Mouse (Mus musculus) CD4-positive helper T cell, adult 2 months (primary cell): Measurements from ENCODE around the gene Tmem88b.
"Not testable (repeated sequence)": the region's sequence is repeated elsewhere in the genome, so short reads cannot be mapped to it uniquely, and the experiment has no call there.

ENCODE experiments used
- DNase-seq: peaks from one replicate; pipeline ENCODE4 v3.0.0-alpha.2; 2012; ENCODE audit warnings: low read depth, missing footprints, low spot score

The Tmem88b gene

GRCm38 (mm10) chr4:155760613-155761355, 24.9 kb downstream of the Tmem88b start, which contains the start of gene Atad3a:
Gene Atad3a (minus strand): TSS chr4:155761093.
- DNase-seq: peak; percentile 96

DNA sequence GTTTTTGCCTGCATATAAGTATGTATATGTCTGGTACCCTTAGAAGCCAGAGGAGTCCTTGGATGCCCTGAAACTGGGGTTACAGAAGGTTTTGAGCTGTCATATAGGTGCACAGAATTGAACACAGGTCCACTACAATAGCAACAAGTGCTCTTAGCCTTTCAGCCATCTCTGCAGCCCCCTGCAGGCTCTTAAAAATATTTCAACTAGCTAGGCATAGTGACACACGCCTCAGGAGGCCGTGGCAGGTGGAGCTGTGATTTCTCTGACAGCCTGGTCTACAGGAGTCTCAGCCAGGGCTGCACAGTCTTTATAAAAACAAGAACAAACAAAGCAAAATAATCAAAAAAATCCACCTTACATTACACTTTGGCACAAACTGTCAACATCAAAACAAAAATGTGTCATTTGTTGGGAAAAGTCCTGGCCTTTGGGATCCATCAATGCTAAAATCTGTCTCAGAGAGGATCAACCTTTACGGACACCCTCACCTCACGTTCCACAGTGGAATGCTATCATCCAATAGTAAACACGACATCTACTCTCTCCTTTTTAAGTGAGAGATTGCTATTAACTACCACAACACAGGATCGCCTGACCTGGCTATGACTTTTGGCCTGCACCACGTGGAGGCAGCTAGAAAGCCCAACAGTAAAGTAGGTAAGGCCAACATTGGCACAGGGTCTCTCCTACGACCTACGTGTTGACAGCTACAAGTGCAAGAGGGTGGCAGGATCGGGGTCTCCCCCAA, 25.6 kb downstream of the Tmem88b start:
- DNase-seq: peak; percentile 76

GRCm38 (mm10) chr4:155757011-155757410, 28.7 kb downstream of the Tmem88b start:
- DNase-seq: no peak

DNA sequence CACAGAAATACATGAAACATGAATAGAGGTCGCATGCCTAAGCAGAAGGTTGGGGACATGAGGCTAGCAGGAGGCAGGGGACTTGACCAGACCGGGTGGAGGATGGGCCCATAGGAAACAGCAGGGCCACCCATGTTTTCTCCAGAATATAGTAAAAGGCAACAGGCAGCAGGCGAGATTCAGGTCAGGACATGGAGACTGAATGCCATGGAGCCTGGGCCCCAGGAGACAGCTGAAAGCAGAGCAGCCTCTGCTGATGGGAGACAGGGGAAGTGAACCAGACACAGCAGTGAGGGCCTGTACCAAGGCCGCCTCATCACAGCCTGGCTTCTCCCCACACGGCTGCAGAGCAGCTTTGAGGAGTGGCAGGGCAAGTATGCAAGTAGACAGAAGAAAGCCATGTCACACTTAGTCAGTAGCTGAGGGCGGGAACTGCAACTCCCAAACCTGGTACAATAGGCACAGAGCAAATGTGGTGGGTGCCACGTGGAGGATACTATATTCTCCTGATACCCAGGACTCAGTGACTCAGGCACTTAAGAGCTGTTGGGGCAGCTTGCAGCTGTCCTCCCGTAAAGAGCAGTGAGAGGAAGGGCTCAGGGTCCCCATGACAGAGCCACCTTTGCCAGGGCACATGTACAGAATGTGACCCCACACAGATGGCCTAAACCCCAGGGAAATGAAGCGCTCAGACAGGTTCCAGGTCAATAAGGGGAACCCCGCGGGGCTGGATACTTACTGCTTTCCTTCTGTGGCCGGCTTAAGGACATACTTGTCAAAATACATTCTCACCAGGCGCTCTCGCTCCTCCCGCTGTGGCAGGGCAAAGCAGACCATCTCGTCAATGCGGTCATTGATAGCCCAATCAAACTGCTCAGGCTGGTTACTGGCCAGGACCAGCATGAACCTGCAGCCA, 38.8 kb downstream of the Tmem88b start:
- DNase-seq: no peak

GRCm38 (mm10) chr4:155746036-155746548, 39.6 kb downstream of the Tmem88b start:
- DNase-seq: no peak

DNA sequence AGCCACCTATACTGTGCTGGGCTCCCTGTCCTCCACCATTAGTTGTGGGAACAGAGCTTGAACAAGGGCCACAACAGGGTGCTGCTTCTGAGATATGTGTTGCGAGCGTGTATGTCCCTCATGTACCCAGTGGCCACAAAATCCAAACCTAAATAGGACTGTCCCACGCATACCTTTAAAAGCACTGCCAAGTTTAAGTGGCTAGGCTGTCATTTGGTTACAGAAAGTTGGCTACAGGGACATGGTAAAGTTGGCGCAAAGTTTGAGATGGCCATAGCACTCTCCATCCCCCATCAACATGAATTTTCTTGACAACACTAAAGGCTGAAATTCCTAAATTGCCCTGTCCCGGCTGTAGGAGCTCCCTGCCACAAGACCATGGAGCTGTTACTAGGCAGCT, 40.5 kb downstream of the Tmem88b start:
- no peak for DNase-seq

DNA sequence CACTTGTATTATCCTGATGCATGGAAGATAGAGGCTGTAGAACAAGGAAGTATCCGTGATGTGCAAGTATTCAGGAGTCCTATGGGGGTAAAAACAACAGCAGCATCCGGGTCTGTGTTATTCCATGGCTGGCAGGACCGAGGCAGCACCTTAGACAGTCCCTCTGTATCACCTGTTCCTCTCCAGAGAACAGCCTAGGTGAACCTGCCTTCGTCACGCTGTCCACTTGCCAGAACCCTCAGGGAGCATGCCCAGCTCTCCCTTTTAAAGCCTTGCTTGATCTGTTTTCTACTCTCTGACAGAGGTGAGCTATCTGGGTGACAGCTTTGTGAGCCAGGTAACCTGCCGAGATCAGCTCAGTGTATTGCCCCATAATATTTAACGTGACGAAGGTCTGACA, 41.2 kb downstream of the Tmem88b start:
- DNase-seq: no peak

DNA sequence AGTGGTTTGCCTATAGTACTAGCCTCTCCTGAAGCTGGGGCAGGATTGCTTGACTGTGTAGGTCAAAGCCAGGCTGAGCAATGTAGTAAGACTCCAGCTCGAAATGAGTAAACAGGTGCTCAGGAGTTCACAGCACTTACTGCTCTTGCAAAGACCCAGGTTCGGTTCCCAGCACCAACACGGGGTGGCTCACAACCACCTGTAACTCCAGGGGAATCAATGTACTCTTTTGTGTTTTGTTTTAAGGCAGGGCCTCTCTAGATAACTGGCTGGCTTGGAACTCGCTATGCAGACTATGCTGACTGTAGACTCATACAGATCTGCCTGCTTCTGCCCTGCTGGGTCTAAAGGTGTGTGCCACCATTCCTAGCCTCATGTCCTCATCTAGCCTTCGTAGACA, 43.0 kb downstream of the Tmem88b start:
- no peak for DNase-seq

DNA sequence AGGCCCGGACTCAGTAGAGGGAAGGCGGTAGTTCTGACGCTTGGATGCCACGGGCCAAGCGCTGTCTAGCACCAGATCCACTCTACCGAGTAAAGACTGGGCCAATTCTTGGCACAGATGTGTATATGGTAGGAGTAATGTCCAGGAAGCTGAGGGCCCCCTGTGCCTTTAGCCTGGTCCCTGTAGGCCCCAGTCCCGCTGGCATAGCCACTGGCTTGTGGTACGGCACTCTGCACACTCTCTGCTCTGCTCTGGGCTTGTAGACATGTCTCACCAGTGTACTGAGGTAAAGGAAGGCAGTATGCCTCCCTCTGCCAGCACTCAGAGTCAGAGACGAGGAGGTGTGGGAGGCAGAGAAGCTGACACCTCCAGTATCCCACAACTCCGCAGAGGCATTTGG, 45.0 kb downstream of the Tmem88b start:
- not testable (repeated sequence) for DNase-seq

DNA sequence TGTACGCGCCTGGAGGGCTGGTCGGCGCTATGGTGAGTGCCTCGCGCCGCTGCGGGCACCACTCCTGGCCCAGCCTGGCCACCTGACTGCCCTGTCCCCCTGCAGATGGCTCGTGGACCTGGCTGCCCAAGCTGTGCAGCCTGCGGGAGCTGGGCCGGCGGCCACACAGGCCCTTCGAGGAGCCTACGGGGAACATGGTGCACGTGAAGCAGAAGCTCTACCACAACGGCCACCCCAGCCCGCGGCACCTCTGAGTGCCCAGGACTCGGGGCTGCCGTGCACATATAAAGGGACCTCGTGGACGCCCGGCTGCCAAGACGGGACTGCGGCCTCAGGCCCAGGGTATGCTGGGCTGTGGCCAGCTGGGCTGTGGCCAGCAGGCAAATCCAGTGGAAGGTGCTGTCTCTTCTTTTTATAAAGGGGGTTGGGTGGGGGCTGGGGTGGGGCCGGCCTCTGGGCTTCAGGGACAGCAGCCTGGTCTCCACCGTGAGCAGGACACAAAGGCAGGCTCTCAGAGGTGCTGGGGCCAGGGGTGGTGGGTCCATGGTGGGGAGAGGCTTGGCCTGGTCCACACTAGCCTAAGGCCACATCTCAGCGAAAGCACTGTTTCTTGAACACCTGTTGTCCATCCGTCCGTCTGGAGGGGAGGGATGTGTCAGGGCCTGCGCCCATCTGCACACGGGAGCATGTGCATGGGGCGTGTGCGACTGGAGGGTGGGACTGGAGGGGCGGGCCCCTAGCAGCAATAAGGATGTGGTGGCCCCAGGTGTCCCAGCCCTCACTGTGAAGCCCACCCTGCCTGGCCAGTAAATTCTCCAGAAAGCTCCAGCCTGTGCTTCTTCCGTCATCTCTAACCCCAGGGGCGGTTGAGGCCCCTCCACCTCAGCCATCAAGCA, 45.7 kb downstream of the Tmem88b start:
- DNase-seq: no peak

- no peak for DNase-seq
Measured at GRCm38 (mm10) chr4:155739152-155739551, 46.5 kb downstream of the Tmem88b start.

DNA sequence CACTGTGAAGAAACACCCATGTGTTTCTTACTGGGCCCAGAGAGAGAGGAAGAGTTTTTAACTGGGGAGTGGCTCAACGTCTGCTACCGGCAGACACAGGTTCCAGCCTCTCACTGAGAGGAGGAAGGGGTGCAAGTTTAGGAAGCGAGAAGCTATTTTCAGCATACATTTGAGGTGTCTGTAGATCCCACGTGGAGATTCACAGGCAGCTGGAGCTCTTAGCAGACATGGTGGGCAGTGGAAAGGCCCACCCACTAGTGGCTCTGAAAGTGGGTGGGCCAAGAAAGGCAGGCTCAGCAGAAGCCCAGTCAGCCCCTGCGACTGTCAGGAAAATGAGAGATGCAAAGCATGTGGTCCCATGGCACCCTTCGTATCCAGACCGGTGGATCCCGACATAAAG, 47.4 kb downstream of the Tmem88b start:
- DNase-seq: no peak

GRCm38 (mm10) chr4:155736421-155736820, 49.3 kb downstream of the Tmem88b start:
- DNase-seq: no peak

DNA sequence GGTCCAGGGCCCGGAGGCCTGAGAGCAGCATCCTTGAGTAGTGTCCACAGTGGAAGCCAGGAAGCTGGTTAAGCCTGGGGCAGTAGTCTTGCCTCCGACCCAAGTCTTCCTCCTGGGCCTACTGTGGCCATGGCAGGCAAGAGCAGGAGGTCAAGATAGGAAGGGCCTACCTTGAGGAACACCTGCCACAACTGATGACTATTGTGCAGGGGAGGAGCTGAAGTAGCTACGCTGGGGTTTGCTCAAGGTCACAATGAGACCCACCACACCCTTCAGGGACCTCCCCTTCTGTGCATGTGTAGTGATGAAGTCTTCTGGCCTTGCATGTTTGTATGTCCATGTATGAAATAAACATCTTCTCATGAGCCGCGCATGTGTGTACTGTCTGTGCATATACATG, 49.9 kb downstream of the Tmem88b start:
- DNase-seq: no peak

DNA sequence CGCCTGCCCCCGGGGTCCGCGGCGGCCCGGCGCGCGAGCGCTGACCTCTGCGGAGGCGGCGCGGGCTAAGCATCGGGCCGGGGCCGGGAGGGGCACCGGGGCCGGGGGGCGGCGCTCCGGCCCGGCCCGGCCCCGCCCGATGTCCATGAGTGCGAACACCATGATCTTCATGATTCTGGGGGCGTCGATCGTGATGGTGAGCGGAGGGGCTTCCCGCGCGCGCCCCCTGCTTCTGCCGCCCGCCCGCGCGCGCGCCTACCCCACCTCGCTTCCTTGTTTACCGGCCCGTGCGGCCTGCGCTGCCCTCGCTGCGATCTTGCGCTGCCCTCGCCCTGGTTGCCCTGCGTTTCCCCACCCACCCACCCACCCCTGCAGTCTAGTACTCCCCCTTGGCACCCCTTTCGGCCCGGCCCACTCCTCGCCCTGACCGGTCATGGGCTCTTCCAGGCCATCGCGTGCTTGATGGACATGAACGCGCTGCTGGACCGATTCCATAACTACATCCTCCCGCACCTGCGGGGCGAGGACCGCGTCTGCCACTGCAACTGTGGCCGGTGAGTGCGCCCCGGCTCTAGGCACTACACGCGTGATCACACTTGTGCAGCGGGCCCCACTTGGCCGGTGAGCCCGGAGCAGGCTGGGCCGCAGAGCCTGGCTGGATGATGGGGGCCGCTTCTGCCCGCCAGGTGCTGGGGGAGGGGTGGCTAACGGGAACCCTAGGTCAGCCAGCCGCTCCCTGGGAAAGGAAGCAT, 50.5 kb downstream of the Tmem88b start:
- peak; percentile 70 for DNase-seq

- DNase-seq: peak; percentile 92
Measured at GRCm38 (mm10) chr4:155734350-155734941, 51.2 kb downstream of the Tmem88b start, which contains the start of gene Tmem240. Gene Tmem240 (plus strand): TSS chr4:155734800.

GRCm38 (mm10) chr4:155733267-155733666, 52.4 kb downstream of the Tmem88b start:
- DNase-seq: no peak
